Mouse (Mus musculus): ENCODE measurements around the gene Itpkb.

Gene Itpkb

DNA sequence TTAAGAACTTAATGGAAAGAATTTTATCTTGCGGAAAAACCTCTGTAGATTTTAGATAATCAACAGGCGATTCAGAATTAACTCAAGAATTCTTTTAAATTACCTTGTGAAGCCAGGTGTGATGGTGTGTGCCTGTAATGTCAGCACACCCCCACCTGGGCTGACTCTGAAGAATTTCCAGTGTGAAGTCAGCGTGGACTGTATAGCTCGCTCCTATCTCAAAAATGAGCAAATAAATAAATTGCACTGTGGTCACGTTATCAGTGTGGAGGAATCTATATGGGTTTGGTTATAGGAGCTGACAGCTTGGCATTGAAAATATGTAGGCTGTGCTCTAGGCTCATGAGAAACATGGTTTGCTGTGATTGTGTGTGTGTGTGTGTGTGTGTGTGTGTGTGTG lies 8.9 kb downstream of the Itpkb start:
- no peak for DNase-seq (ENCODE audit: low read depth, low spot score)

DNA sequence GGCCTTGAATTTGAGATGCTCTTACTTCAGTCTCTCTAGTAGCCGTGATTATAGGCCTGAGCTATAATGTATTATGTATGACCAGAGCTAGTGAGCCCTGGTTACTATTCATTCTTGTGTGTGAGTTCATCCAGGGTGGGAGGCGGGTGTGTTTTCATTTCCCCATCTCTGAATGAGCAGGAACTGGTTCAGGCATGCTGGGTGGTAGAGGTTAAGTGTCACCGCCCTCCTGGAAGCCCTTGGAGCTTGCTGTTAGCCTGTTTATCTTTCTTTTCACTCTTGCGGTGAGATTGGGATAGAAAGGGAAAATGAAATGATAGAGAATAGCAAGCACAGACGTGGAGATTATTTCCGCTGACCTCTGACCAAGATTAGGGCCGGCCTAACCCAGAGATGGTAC lies 12.7 kb downstream of the Itpkb start:
- DNase-seq (ENCODE audit: low read depth, low spot score) = no peak

DNA sequence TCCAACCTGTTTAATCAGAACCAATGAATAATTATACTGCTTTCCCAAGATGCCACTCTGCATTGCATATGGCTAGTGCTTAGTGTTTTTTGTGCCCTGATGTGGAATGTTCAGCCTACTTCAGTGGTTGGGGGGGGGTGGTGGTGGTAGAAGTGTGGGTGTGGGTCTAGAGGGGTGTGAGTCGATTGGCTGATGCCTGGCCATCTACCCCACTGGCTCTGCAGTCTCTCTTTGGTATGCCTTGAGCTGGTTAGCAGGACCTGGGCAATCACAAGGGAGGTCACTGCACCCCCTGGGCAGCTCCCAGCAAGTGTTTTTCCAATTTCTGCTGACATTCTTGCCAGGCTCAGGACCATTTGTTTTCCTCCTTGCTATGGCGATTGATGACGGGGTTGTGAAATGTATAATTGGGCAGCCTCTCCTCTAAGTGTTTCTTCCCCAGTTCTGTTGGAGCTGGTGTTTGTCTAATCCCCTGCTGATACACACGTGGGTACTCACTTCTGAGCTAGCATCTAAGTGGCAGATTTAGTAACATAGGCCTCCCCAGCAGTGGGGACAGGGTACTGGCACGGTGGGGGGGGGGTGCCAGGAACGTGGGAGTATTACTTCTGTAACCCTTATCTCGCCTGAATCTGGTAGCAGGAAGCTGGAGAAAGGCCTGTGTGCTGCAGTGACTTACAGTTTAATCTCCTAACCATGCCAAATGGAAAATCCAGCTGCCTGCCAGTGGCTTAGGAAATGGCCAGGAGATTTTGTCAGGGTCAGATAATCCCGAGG lies 13.3 kb downstream of the Itpkb start:
- no peak for DNase-seq (ENCODE audit: low read depth, low spot score)

DNA sequence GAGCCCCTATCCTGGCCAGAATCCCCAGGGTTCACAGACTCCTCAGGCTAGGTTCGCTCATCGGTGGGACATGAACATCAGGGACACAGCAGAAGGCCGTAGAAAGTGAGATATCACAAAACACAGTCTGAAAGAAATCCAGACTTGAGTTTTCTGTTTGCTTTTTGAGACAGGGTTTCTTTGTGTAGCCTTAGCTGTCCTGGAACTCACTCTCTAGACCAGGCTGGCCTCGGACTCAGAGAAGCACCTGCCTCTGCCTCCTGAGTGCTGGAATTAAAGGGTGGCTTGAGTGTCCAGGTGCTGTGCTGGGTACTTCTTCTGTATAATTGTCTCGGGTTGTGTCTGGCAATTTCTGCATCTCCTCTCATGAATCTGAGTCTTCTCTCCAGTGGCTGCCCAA lies 14.8 kb downstream of the Itpkb start:
- DNase-seq (ENCODE audit: low read depth, low spot score) = no peak

DNA sequence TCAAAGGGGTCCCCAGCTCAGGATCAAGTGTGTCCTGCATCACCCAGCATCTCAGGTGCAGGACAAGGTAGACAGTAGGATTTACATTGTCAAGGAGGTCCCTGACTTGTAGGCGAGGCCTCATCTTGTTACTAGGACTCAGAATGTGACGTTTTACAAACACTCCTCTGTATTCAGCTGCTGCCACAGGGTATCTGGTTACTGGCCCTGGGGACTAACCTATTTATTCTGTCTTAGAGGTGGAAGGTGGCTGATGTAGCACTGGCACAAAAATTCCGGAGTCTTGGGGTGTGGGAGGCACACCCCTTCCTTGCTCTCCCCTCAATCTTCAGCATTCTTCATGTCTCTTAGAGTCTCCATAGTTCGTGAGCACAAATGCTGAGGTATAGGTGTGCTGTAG lies 16.8 kb downstream of the Itpkb start:
- no peak for DNase-seq (ENCODE audit: low read depth, low spot score)

DNA sequence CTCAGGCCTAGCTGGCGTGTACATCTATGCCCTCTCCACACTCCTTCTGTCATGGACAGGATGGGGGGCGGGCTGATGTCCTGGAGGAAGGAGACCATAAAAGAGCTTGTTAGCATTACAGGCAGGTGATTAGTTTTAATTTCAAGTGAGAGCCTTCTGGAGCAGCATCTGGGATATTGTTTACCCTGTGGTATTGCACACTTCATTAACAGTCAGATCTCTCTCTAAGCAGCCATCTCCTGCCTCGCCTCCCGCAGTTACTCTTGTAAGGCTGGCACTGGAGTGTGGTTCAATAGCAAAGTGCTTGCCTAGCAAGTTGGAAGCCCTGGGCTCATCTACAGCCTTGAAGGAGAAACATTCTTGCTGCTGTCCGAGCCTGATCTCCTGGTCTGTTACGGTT lies 17.6 kb downstream of the Itpkb start:
- DNase-seq (ENCODE audit: low read depth, low spot score) = no peak

DNA sequence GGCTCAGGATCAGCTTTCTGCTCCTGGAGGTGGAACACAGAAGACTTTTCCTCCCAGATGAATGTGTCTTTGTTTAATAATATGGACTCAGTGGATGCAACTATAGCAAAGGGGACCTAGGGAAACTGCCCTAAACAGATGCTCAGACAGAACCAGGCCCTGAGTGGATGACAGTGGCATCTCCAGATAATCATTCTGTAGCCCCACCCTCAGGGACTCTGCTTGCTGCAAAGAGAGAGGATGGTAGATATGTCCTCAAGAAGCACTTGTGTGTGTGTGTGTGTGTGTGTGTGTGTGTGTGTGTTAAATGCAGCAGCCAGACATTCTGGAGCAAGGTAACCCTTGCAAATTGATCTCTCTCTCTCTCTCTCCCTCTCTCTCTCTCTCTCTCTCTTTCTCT lies 18.8 kb downstream of the Itpkb start:
- DNase-seq (ENCODE audit: low read depth, low spot score) = no peak

DNA sequence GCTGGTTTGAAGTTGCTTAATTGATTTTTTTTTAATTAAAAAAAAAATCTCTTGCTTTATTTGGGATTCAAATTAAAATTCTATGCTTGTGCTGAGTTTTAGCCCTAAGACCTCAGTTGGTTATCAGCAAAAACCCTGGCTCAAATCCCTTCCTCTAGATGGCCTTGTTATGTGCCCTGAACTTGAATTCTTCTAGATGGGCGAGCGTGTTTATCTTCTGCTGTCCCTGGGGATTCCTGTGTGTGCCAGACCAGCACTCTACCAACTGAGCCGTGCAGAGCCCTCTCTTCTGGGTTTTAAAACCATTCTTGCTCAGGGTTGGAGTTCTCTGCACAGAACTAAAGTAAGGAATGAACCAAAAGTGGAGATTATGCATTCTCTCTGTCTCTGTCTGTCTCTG lies 22.0 kb downstream of the Itpkb start:
- no peak for DNase-seq (ENCODE audit: low read depth, low spot score)

DNA sequence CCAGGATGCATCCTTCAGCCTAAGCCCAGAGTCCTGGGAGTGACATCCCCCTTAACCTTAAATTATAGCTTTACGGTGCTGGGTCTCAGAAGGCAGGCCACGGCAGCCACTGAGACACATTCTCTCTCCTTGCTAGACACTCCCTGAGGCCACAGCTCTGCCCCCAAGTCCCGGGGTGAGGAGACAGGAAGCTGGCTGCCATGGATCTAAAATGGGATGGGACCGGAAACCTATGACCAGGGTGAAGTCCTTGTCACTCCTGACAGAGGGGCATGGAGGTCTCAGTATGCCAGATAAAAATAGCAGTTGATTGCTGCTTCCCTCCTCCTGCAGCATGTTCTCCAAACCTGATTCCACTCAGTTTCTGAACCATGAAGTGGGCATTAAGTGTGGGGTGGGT lies 23.8 kb downstream of the Itpkb start:
- DNase-seq (ENCODE audit: low read depth, low spot score) = no peak

DNA sequence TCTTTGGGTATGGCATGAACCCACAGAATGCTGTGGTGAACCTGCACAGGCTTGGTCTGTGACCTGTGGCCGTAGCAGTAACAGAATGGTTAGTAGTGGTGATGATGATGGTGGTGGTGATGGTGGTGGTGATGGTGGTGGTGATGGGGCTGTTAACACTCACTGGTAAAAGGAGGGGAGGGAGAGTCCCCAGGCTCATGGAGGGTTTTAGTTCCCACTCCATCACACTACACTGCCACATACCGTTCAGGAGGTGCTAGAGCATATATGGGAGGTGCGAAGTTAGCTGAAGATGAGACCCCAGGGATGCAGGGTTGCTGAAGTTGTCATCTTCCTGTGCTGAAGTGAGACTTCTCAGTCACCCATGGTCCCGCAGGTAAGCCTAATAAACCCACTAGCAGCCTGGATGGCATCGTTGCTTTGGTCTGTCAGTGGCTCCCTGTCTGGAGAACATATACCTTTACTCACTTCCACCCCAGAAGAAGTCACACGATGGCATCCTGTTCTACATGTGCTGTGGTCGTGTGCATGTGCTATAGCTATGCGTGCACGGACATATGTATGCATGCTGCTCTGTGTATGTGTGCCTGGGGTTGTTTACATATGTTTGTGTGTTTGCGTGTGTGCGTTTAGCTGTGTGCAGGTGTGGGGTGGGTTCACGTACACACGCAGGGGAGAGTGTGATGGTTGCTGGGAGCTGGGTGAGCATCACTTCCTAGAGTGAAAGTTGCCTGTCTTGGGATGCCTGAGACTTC lies 24.9 kb downstream of the Itpkb start:
- no peak for DNase-seq (ENCODE audit: low read depth, low spot score)

DNA sequence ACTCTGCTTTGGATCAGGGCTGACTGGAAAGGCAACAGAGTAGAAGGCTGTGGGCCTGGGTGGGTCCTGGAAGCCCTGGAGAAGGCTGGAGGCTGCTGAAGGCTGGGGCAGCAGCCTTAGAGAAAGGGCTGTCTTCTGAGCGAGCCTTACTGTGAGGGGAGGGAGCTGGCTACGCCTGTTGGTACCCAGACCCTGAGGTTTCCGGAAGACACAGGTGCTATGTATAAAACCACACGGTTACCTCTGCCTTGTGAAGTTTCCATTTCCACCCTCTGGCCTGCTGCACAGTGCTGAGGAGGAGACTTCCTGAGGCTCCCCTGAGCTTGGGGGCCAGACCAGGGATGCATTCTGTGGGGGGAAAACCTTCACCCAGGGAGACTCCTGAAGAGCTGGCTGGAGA lies 25.9 kb downstream of the Itpkb start:
- DNase-seq (ENCODE audit: low read depth, low spot score) = no peak

DNA sequence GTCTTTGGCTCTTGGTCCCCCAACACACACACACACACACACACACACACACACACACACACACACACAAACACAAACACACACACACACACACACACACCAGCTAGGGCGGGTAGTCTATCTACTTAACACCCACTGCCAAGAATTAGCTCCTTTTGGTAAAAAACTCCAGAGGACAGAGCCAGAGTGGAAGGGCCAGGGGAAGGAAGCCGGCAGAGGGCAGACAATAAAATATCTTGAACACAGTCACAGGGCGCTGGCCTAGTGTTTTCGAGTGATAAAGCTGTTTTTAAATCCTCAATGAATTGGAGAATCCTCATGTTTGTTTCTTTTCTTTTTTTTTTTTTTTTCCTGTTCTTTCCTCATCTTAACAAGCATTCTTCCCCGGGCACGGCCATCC lies 26.6 kb downstream of the Itpkb start:
- DNase-seq (ENCODE audit: low read depth, low spot score) = no peak

DNA sequence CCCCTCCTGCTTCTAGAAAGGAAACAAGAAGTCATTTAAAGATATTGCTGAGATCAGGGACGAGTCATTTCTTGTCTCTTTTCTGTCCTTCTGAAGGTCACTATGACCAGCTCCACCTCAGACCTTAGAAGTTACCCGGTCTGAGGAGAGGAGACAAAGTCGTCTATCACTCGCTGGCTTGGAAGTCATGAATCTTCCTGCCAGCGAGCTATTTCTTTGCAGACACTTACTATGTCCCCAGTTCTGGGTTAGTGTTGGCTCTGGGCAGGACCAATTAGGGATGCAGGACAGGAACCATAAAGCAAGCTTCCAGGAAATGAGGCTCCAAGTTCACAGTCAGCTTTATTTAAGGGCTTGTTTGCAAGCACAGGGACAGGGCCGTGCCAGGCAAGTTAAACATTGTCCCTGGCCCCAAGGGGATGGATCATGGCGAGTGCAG lies 27.6 kb downstream of the Itpkb start:
- DNase-seq (ENCODE audit: low read depth, low spot score) = no peak

DNA sequence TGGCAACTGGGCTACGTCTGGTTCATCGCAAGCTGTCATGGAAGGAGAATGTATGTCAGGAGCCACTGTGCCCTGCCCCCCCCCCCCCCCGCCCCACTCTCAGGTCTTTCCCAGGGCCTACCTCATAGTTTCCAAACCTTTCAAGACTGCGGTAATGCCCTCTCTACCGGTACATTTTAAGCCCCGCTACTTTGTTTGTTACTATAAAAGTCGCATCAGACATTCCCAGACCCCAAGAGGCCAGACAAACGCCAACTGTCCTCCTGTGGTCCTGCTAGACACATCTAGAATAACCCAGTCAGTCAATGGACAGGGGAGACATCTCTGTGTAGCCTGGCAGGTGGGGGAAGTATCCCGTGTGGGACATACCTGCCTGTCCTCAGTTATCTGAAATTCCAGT lies 28.2 kb downstream of the Itpkb start:
- DNase-seq (ENCODE audit: low read depth, low spot score) = no peak

DNA sequence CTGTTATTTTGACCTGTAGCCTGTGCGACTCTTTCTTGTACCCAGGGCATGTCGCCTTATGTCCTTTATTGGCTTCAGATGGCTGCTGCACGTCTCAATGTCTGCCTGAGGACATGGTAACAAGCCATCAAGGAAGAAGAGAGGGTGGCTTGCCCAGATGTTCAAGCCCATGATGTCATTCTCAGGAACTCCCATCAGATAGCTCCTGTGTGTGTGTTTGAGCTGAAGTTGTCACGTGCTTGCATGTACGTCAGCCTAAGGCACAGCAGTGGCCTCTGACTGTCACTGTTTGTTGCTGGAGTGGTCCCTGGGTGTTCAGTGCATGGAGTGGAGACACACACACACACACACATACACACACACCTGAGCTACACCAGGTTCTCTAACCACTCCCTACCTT lies 29.0 kb downstream of the Itpkb start:
- no peak for DNase-seq (ENCODE audit: low read depth, low spot score)

DNA sequence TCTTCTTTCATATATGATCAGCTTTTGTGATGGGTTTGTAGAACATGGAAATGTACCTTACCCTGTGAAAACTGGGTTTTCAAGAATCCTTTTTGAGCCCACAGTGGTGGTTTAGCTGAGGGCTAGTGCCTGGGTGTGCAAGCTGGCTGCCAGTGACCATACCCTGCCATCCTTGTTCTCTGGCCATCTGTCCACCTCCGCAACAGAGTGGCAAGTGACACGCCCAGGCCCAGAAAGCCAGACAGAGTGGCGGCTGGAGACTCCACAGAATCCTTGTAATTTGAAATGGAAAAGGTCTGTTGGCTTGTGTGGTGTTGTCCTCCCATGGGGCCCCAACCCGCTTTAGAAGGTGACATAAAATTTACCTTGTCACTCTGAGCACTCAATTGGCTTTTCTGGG lies 31.9 kb downstream of the Itpkb start:
- DNase-seq (ENCODE audit: low read depth, low spot score) = no peak

DNA sequence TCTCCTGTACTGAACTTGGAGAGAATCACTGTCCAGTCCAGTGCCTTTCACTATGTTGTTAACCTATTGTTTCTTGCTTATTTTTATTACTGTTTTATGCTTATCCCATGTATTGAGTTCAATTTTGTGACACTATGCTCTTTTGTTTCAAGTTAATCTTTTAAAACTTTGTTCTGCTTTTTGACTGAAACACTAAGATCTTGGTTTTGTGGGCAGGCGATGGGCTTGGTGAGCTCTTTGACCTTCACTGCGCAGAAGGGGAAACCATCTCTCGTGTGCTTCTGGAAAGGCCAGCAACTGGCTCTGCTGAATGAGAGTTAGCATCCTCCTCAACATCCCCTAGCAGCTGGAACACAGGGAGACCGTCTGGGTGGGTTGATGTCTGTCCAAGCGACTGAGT lies 32.6 kb downstream of the Itpkb start:
- DNase-seq (ENCODE audit: low read depth, low spot score) = no peak

DNA sequence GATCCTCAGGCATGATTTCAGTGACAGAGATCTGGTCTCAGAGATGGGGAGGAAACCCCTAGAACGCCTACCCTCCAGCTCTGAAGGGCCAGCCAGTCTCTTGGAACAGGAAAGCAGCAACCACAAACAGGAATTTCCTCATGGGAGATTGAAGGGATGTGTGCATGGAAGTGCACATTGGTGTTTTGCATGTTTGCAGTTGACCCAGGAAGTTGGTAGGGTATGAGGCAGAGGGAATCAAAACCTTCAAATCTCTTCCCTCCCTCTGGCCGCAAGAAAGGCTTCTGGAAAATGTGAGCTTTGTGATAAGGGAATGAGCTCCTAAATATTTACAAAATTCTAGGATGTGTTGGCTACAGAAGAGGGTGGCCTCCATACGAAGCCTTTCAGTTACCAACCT lies 33.0 kb downstream of the Itpkb start:
- DNase-seq (ENCODE audit: low read depth, low spot score) = no peak

DNA sequence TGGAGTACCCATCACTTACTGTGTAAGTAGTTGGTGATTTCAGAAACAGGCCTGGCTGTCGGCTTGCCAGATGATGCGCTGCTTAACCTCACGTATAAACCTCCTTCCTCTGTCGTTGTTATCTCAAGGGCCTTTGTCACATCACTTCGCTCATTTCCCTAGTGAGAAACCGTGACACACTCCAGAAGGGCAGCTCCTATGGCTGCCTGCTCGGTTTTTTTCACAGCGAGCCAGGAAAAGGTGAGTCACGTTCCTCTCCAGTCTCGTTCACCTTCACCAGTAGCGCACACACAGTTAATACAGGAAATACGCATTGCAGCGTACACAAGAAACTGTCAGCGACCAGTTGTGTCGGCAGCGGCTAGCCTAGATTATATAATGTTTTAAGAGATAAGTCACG lies 33.7 kb downstream of the Itpkb start:
- DNase-seq (ENCODE audit: low read depth, low spot score) = peak; percentile 35

DNA sequence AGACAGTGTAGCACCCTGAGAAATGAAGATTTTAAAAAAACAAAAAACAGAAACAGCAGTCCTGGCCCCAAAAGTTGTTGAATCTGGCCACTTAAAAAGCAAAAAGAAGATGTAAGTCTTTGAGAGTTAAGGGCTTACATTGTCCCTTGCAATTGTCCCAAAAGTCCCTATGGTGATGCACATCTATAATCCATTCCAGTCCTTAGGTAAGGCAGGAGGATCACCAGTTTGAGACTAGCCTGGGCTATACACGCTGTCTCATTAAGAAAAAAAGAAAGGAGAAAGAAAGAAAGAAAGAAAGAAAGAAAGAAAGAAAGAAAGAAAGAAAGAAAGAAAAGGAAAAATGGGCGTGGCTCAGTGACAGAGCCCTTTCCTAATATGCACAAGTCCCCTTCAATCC lies 34.4 kb downstream of the Itpkb start:
- no peak for DNase-seq (ENCODE audit: low read depth, low spot score)

DNA sequence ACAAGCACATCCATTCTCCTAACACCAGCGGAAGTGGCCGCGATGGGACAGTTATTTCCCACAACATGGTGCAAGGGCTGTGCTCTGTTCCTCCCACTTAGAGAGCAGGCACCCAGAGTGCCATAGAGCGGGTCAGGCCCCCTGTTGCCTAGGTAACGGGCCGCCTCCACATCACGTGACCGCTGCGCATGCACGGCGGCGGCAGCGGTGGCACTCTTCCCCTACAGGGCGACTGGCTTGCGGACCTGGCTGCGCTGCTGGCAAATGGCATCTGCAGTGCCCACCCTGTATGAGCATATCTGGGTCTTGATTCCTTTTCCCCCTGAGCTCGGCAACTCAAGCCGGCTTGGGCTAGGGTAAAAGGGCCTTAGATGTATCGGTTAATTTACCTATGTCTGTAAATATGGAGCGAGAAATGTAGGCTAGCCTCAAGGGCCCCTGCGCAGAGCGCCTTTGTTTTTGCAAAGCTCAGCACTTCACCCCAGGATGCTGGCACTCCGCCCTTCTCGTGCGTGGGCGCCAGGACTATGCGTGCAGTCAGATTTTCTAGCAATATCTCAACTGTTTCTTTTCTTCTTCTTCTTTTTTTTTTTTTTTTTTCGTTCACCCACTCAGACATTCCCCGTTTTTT lies 35.0 kb downstream of the Itpkb start:
- DNase-seq (ENCODE audit: low read depth, low spot score) = peak; percentile 96

DNA sequence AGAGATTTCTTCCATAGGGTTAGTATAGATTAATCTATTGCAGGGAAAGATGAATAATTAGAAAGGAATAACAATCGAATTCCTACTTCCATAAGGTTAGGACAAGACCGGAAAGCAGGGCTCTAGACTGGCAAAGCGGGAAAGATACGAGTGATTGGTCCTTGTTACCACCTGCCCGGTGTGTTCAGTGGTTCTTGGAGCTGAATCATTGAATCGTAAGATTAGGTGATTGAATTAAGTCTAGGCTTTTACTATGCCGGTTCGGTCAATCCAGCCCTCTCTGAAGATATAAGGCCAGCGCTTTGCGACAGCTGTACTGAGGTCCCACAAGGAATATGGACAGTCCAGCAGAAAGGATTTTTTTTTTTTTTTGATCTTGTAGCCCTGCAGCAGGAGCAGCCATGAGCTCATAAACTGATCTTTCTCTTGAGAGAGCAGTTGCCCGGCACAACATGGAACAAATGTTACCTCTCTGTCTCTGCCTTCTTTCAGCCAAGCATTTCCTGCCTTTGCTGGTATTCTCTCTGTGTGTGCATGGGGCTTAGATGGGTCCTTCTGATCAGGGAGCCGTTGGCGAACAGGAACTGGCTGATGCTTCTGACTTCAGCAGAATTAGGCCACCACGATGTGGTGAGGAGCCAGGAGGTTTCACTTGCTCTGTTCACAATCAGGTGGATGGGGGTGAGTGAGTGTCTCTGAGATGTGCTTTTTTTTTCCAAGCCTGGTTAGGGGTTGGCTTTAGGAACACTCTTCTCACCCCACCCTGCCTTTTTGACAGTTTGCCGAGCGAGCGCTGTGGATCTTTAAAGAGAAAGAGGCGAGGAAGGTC lies 35.9 kb downstream of the Itpkb start:
- peak; percentile 7 for DNase-seq (ENCODE audit: low read depth, low spot score)
